Mouse (Mus musculus) limb, embryonic 13.5 days (tissue): ENCODE results near the gene Tor4a. TPM values are rescaled to one million over a fixed set of nuclear protein-coding genes. Genes with fewer than 3 reads are reported as not detected.

Experiments
- ATAC-seq: fragments of 200-750 bp; cut with Nextera tagmentation; 2 replicates; pipeline ENCODE4 v1.8.0; 2017; ENCODE audit warnings: low read depth, moderate number of reproducible peaks, moderate TSS enrichment; ENCODE audit not compliant: low FRiP score
- H3K27ac ChIP-seq: fragments of 300-500 bp; sonication (generic); 2 replicates; pipeline ENCODE4 v1.5.1; 2015; ENCODE audit warnings: inconsistent platforms, mild to moderate bottlenecking, moderate library complexity
- H3K27me3 ChIP-seq: fragments of 300-500 bp; sonication (generic); 2 replicates; pipeline ENCODE4 v1.6.1; 2015; ENCODE audit warnings: mild to moderate bottlenecking, inconsistent platforms
- H3K36me3 ChIP-seq: fragments of 300-500 bp; sonication (generic); 2 replicates; pipeline ENCODE4 v1.6.1; 2015; ENCODE audit warnings: inconsistent platforms, mild to moderate bottlenecking, moderate library complexity
- H3K4me1 ChIP-seq: fragments of 300-500 bp; sonication (generic); 2 replicates; pipeline ENCODE4 v1.6.1; 2015; ENCODE audit warnings: inconsistent platforms
- H3K4me2 ChIP-seq: fragments of 300-500 bp; sonication (generic); replicated peaks from 2 replicates; pipeline ENCODE4 v1.6.1; 2015; ENCODE audit warnings: inconsistent platforms, mild to moderate bottlenecking, moderate library complexity
- H3K4me3 ChIP-seq: fragments of 300-500 bp; sonication (generic); 2 replicates; pipeline ENCODE4 v1.5.1; 2015; ENCODE audit warnings: moderate library complexity, mild to moderate bottlenecking, inconsistent platforms
- H3K9ac ChIP-seq: fragments of 300-500 bp; sonication (generic); 2 replicates; pipeline ENCODE4 v1.6.1; 2015; ENCODE audit warnings: mild to moderate bottlenecking, inconsistent platforms
- H3K9me3 ChIP-seq: fragments of 300-500 bp; sonication (generic); 2 replicates; pipeline ENCODE4 v1.6.1; 2016; ENCODE audit warnings: inconsistent platforms
- WGBS: fragments of 180-500 bp; shearing (Covaris S2); methylation state at CpG from one replicate; pipeline ENCODE4 v1.1.7; 2015; 5-methylcytosine and 5-hydroxymethylcytosine counted together
- polyA plus RNA-seq: library from polyadenylated mRNA; unstranded; fragments of >200 nt; fragmentation: Nextera tagmentation; extraction: Ambion mirVana; gene quantifications from 2 replicates; pipeline ENCODE4 v1.2.1, GENCODE M21; 2015

The Tor4a gene
- polyA plus RNA-seq: 4.1 and 4.8 TPM in 2 replicates

DNA sequence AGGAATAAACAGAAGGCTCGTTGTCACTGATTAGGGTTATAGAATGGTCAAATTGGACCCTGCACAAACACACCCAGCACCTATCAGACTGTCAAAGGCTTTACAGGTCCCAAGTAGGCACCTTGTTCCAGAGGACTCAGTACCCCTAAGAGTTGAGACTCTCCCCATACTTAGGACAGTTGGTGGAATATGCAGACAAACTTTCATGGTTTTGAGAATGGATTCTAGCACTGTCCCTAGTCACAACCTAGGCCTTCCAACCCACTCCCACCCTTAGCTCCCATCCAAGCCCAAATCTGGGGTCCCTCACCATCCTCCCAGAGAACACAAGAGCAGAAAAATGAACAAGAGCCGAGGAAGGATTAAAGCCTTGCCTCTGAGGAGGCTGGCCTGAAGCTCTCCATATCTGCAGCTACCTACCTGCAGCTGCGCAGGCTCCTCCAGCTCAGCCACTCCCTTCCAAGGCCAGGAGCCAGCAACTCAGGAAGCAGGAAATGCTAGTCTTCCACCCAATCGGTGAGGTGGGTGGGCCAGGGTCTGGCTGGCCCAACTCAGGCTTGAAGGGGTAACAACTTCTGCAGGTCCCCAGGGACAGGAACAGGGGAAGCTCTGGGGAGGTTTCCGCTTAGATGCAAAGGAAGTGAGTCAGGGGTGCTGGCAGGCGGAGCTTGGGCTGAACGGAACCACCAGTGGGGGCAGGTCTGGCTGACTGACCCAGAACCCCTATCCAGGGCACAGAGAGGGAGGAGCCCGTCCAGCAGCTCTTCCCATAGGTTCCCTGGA is at the start of gene Tor4a:
Gene Tor4a (minus strand): TSS at position 715 of the 783 bp plus-strand sequence.
- Histone ChIP-seq H3K27me3 (peaks cover 38% of the 10 kb centered on the region), H3K4me3 (peak within 1 kb of the TSS; percentile 33), H3K36me3 (peaks cover 35% of the 10 kb centered on the region), H3K9ac (no peak within 1 kb of the TSS), H3K4me1 (peaks cover 12% of the 10 kb centered on the region), H3K27ac (0 out of 2 replicates have a peak within 1 kb of the TSS, but pooled peaks have one; percentile 3), H3K9me3 (no peaks in the 10 kb centered on the region), H3K4me2 (peak within 1 kb of the TSS; percentile 55)
- WGBS: 4% methylated on average over 8 of the region's 8 CpGs
- 0 out of 2 replicates have a peak, but pooled peaks have one; percentile 48 for ATAC-seq

DNA sequence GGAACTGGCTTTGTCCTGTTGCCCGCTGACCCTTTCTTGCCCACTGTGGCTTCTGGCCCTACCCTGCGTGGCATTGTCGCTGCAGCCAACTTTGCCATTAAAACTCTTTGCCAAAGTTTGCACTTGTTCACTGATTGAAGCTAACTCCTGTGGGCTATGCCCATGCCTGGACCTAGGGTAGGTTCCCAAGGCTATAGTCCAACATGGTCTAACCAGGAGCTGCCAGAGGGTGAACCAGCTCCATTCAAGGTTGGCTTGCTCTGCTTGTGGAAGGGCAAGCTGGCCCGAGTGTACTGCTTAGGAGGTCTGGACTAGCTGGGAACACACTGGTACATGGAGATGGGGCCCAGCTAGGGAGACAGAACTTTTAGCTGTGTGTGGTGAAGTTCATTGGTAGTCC is 47.5 kb upstream of the Tor4a start:
- Histone ChIP-seq H3K4me2 (no peak overlapping the region), H3K4me3 (no peak overlapping the region), H3K4me1 (peaks cover 24% of the 10 kb centered on the region), H3K36me3 (peaks cover 38% of the 10 kb centered on the region), H3K27ac (no peak overlapping the region), H3K9me3 (no peaks in the 10 kb centered on the region), H3K27me3 (peaks cover 40% of the 10 kb centered on the region), H3K9ac (no peak overlapping the region)
- no peak for ATAC-seq
- 83% methylated on average over 4 of the region's 4 CpGs for WGBS

DNA sequence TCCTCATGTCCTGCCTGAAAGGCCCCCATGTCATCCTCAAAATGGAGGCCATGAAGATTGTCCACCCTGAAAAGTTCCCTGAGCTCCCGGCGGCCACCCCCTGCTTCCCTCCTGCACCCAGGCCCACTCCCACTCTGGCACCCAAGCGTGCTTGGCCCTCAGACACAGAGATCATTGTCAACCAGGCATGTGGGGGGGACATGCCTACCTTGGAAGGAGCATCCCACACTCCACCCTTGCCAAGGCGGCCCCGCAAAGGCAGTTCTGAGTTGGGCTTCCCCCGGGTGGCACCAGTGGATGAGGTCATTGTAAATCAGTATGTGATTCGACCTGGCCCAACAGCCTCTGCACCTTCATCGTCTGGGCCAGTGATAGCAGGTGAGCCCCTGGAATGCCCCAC is 46.7 kb upstream of the Tor4a start:
- peak overlapping the region; percentile 95; the same call in 1 of the 2 replicates for H3K4me2 ChIP-seq

DNA sequence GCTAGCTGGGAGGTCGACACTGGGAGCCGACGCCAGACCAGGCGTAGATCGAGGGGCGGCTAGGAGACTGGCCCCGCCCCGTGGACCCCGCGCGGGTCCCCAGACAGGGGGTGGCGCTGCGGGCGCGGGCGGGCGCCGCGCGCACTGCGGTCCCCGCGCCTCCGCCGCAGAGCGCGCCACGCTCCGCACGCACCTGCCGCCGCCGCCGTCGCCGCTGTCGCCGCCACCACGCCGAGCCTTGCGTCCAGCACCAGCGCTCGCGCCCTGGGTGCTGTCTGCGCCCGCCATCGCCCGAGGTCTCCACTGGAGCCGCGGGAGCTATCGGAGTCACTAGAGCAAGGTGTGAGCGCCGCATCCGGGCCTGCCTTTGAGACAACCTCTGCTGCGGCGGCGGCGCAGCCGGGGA is 45.4 kb upstream of the Tor4a start, which contains the start of the genes Rnf208 and Cysrt1:
Gene Rnf208 (plus strand): TSS at position 155 of the 406 bp plus-strand sequence.
Gene Cysrt1 (minus strand): TSS at position 352 of the 406 bp plus-strand sequence.
- Histone ChIP-seq H3K9ac (peak within 1 kb of the TSS; percentile 70), H3K27ac (no peak within 1 kb of the TSS), H3K9me3 (no peaks in the 10 kb centered on the region), H3K4me2 (peak within 1 kb of the TSS; percentile 95), H3K36me3 (peaks cover 18% of the 10 kb centered on the region), H3K27me3 (peaks cover 45% of the 10 kb centered on the region), H3K4me1 (peaks cover 24% of the 10 kb centered on the region), H3K4me3 (peak within 1 kb of the TSS; percentile 58)
- no peak for ATAC-seq
- WGBS: 0% methylated on average over 39 of the region's 59 CpGs

More for the DNA sequence above, 46.7 kb upstream of the Tor4a start:
- Histone ChIP-seq H3K4me1 (peaks cover 24% of the 10 kb centered on the region), H3K9me3 (no peaks in the 10 kb centered on the region), H3K27me3 (peaks cover 45% of the 10 kb centered on the region), H3K27ac (no peak overlapping the region), H3K36me3 (peaks cover 30% of the 10 kb centered on the region), H3K4me3 (no peak overlapping the region), H3K9ac (no peak overlapping the region)
- WGBS: 74% methylated on average over 8 of the region's 8 CpGs
- no peak for ATAC-seq

DNA sequence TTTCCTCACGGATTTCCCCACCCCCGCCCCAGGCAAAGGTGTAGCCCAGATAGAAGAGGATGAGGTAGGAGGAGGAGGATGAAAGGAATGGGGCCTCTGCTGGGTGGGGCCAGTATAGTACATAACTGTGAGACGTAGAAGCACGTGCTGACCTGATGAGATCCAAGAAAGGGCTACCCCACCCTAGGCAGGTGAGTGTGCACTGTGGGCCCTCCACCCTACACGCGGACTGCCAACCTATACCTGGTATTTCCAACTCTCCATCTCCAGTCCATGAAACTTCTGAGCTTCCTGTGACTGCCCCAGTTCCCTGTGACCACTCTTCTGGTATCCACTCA is 44.7 kb upstream of the Tor4a start:
- WGBS: 13% methylated on average over 6 of the region's 6 CpGs
- Histone ChIP-seq H3K4me3 (peak overlapping the region; percentile 58), H3K9me3 (no peaks in the 10 kb centered on the region), H3K4me2 (peak overlapping the region; percentile 95), H3K27me3 (peaks cover 49% of the 10 kb centered on the region), H3K36me3 (peaks cover 13% of the 10 kb centered on the region), H3K9ac (peak overlapping the region; percentile 70; the same call in 1 of the 2 replicates), H3K4me1 (peaks cover 24% of the 10 kb centered on the region), H3K27ac (no peak overlapping the region)
- no peak for ATAC-seq

DNA sequence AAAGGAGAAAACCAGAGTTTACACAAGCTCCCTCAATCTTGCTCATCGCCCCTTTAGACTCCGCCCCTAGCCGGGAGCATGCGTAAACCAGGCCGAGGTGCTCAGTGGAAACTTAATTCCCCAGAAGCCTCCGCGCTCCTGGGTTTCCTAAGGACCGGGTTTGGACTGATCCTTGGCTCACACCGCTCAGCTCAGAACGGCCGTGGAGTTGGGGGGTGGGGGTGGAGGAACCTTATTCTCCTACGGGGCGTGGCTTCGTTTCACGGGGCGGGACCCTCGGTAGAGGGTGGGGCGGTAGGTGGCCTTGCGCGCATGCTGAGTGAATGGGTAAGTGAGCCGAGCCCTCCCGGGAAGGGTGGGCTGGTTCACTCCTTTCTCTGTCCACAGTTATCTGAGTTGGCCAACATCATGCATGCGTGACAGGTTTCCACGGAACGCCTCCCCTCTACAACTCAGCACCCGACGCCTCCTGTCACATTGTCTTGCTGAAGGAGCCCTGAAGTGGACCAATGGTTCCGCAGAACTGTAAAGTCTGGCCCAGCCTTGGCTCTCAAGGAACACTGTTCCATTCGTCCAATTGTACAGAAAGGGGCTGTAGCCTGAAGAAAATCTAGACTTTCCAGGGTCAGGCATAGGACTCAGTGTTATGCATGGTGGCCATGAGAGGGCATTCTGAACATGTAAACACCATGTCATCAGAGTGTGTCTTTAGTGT is 44.2 kb upstream of the Tor4a start:
- H3K4me2 ChIP-seq: peak overlapping the region; percentile 95
- H3K9ac ChIP-seq: peak overlapping the region; percentile 58
- ATAC-seq: peak; percentile 80
- H3K4me3 ChIP-seq: peak overlapping the region; percentile 58
- 2% methylated on average over 29 of the region's 29 CpGs for WGBS
- peaks cover 8% of the 10 kb centered on the region for H3K36me3 ChIP-seq
- H3K9me3 ChIP-seq: no peaks in the 10 kb centered on the region
- peak overlapping the region; percentile 11; the same call in 1 of the 2 replicates for H3K27ac ChIP-seq
- H3K27me3 ChIP-seq: peaks cover 54% of the 10 kb centered on the region
- H3K4me1 ChIP-seq: peaks cover 24% of the 10 kb centered on the region

DNA sequence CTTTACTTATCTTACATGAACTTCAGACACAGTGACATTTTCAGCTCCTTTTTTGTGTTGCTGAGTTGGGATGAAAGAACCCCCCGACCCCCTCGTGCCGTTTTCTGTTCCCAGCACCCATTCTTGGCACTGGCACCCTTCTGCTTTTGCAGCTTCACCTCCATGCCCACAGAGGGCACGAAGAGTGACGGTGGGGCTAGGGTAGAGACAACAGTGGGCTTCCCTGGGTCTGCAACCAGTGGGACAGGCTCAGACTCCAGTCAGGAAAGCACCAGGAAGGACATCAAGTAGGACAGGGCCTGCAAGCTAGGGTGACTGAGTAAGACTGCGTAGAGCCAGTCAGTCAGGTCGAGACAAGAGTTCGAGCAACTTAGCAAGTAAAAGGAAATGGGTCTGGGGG is 43.6 kb upstream of the Tor4a start:
- peak; percentile 22 for ATAC-seq
- Histone ChIP-seq H3K27me3 (peaks cover 55% of the 10 kb centered on the region), H3K36me3 (0 out of 2 replicates have a peak, but pooled peaks cover 2% of the 10 kb centered on the region), H3K9me3 (no peaks in the 10 kb centered on the region), H3K27ac (peak overlapping the region; percentile 11; the same call in 1 of the 2 replicates), H3K4me2 (peak overlapping the region; percentile 95), H3K9ac (peak overlapping the region; percentile 58), H3K4me3 (peak overlapping the region; percentile 58), H3K4me1 (peaks cover 24% of the 10 kb centered on the region)
- 51% methylated on average over 8 of the region's 8 CpGs for WGBS

DNA sequence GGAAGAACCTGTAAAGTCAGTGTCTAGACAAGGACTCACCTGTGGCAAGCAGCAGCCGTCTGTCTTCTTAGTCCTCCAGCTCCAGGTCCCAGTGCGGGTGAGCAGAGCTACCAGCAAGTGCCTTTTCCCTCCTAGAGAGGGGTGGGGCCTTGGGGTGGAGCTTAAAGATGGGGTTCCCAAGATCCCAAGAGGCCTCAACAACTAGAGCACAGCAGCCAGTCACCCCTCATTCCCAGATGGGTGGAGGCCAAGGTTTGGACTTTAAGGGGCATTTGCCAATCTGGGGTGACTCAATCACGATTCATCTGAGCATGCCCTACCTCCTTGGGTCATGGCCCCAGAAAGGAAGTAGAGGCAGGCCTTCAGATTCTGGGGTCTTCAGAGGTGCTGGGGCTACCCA is 43.1 kb upstream of the Tor4a start:
- no peaks in the 10 kb centered on the region for H3K36me3 ChIP-seq
- H3K4me2 ChIP-seq: no peak overlapping the region
- H3K9ac ChIP-seq: no peak overlapping the region
- H3K4me1 ChIP-seq: peaks cover 24% of the 10 kb centered on the region
- WGBS: 86% methylated on average over 3 of the region's 3 CpGs
- no peak overlapping the region for H3K4me3 ChIP-seq
- H3K9me3 ChIP-seq: no peaks in the 10 kb centered on the region
- H3K27ac ChIP-seq: no peak overlapping the region
- H3K27me3 ChIP-seq: peaks cover 55% of the 10 kb centered on the region
- ATAC-seq: no peak

DNA sequence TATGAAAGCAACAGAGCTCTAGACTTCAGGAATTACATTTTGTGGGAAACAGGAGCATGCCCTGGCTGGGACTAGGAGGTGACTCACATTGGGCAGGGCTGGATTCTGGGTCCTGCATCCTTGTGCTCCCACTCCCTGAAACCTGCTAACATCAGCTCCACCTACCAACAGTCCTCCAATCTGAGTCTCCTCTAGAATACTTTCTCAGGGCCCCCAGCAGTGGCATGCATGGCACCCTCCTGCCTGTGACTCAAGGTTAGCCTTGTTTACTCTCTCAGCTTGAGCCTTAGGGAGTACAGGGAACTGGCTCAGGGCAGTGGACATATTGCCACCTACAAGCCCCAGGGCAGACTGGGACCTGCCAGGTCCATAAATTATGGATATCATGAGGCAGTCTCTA is 41.4 kb upstream of the Tor4a start:
- no peak overlapping the region for H3K4me3 ChIP-seq
- H3K9me3 ChIP-seq: no peaks in the 10 kb centered on the region
- peaks cover 24% of the 10 kb centered on the region for H3K4me1 ChIP-seq
- H3K9ac ChIP-seq: no peak overlapping the region
- ATAC-seq: no peak
- H3K4me2 ChIP-seq: no peak overlapping the region
- no peaks in the 10 kb centered on the region for H3K36me3 ChIP-seq
- no peak overlapping the region for H3K27ac ChIP-seq
- H3K27me3 ChIP-seq: peaks cover 51% of the 10 kb centered on the region

DNA sequence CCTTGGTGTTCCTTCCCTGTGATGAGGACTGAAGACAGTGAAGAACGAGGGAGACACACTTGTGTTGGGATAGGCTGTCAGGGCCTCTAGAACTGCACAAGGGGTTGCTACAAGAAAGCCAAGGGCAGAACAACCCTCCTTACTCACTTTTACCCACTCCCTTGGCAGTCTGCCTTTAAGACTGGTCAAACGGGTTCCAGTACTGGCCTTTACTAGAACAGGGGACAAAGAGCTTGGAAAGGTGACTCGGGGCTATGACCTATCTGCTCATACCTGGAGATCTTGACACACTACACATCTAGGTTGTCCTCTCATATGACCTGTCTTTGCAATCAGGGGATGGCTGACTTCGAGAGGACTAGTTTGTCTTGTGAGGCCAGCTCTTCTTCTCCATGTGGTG is 40.8 kb upstream of the Tor4a start:
- WGBS: 64% methylated on average over 4 of the region's 4 CpGs
- ATAC-seq: no peak
- H3K27ac ChIP-seq: no peak overlapping the region
- H3K4me1 ChIP-seq: peaks cover 20% of the 10 kb centered on the region
- no peak overlapping the region for H3K4me3 ChIP-seq
- no peaks in the 10 kb centered on the region for H3K9me3 ChIP-seq
- peaks cover 50% of the 10 kb centered on the region for H3K27me3 ChIP-seq
- no peak overlapping the region for H3K9ac ChIP-seq
- H3K4me2 ChIP-seq: no peak overlapping the region
- H3K36me3 ChIP-seq: no peaks in the 10 kb centered on the region

DNA sequence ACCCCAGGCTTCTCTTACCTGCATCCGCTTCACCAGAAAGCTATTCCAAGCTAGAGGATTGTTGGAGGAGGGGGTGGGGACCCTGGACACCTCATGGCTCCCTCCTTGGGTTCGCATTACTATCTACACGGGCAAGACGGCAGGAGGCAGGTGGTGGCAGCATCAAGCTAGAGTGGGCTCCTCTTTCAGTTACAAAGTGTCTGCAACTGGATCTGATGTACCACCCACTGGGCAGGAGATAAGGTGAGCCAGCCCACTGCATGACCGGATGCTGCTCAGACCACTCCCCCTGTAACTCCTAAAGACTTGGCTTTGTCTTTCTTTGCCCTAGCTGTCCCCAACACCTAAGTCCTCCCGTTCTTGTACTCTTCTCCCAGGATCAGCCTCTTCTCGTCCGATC is 39.9 kb upstream of the Tor4a start, which contains the start of gene Rnf224:
Gene Rnf224 (minus strand): TSS at position 174 of the 400 bp plus-strand sequence.
- ATAC-seq: no peak
- Histone ChIP-seq H3K4me2 (no peak within 1 kb of the TSS), H3K27me3 (peaks cover 49% of the 10 kb centered on the region), H3K4me3 (no peak within 1 kb of the TSS), H3K36me3 (no peaks in the 10 kb centered on the region), H3K9ac (no peak within 1 kb of the TSS), H3K4me1 (peaks cover 12% of the 10 kb centered on the region), H3K27ac (no peak within 1 kb of the TSS), H3K9me3 (no peaks in the 10 kb centered on the region)
- WGBS: 37% methylated on average over 8 of the region's 8 CpGs
